Mouse (Mus musculus): ENCODE results near the gene Kcnab1.

- TF ChIP-seq EP300 (optimal IDR thresholded peaks at IDR 0.05), result no peak
- TF ChIP-seq CTCF (IDR thresholded peaks at IDR 0.05; ENCODE audit: low read depth), result no peak
Observed at GRCm38 (mm10) chr3:65108945-65109921, at the start of gene Kcnab1.

Measured in stomach, postnatal 0 days (tissue).